Mouse (Mus musculus): ENCODE data around the gene Micu1. TPM values are rescaled to one million over a fixed set of nuclear protein-coding genes. Genes with fewer than 3 reads are reported as not detected.

Micu1 gene
- polyA plus RNA-seq, 1 experiment from 2014 or later, result 78.4 TPM

GRCm38 (mm10) chr10:59777246-59777645 is 75.0 kb downstream of the Micu1 start:
- Histone ChIP-seq H3K27ac (ENCODE audit: low read length) (no peak overlapping the region), H3K27me3 (ENCODE audit: control insufficient read depth, insufficient read depth, low read depth, low read length) (no peaks in the 10 kb centered on the region), H3K4me1 (ENCODE audit: control insufficient read depth, insufficient read depth, low read length) (peaks cover 20% of the 10 kb centered on the region), H3K9me3 (replicated peaks; ENCODE audit: control insufficient read depth, low read length, poor library complexity, severe bottlenecking) (no peaks in the 10 kb centered on the region), H3K4me2 (ENCODE audit: low read length) (no peak overlapping the region), H3K4me3 (ENCODE audit: low read depth, low read length) (no peak overlapping the region), H3K9ac (ENCODE audit: low read depth, low read length) (no peak overlapping the region), H3K36me3 (ENCODE audit: control insufficient read depth, insufficient read depth, low read length) (no peaks in the 10 kb centered on the region)
- 77% methylated on average over 3 of the region's 3 CpGs for WGBS
- no peak for ATAC-seq

- Histone ChIP-seq H3K36me3 (ENCODE audit: control insufficient read depth, insufficient read depth, low read length) (no peaks in the 10 kb centered on the region), H3K27ac (ENCODE audit: low read length) (no peak overlapping the region), H3K4me1 (ENCODE audit: control insufficient read depth, insufficient read depth, low read length) (peaks cover 20% of the 10 kb centered on the region), H3K4me2 (ENCODE audit: low read length) (no peak overlapping the region), H3K27me3 (ENCODE audit: control insufficient read depth, insufficient read depth, low read depth, low read length) (no peaks in the 10 kb centered on the region), H3K9me3 (replicated peaks; ENCODE audit: control insufficient read depth, low read length, poor library complexity, severe bottlenecking) (no peaks in the 10 kb centered on the region), H3K9ac (ENCODE audit: low read depth, low read length) (no peak overlapping the region), H3K4me3 (ENCODE audit: low read depth, low read length) (no peak overlapping the region)
- WGBS, result 56% methylated on average over 4 of the region's 4 CpGs
- ATAC-seq, result no peak
Measured at GRCm38 (mm10) chr10:59778137-59778710, 75.9 kb downstream of the Micu1 start.

- H3K9me3 ChIP-seq (replicated peaks; ENCODE audit: control insufficient read depth, low read length, poor library complexity, severe bottlenecking), result no peaks in the 10 kb centered on the region
- no peak overlapping the region for H3K27ac ChIP-seq (ENCODE audit: low read length)
- 0% methylated on average over 3 of the region's 3 CpGs for WGBS
- no peak overlapping the region for H3K4me2 ChIP-seq (ENCODE audit: low read length)
- H3K36me3 ChIP-seq (ENCODE audit: control insufficient read depth, insufficient read depth, low read length), result no peaks in the 10 kb centered on the region
- no peak overlapping the region for H3K4me3 ChIP-seq (ENCODE audit: low read depth, low read length)
- H3K4me1 ChIP-seq (ENCODE audit: control insufficient read depth, insufficient read depth, low read length), result peaks cover 10% of the 10 kb centered on the region; the same call in 1 of the 2 replicates
- no peak for ATAC-seq
- no peaks in the 10 kb centered on the region for H3K27me3 ChIP-seq (ENCODE audit: control insufficient read depth, insufficient read depth, low read depth, low read length)
- H3K9ac ChIP-seq (ENCODE audit: low read depth, low read length), result no peak overlapping the region
Measured at GRCm38 (mm10) chr10:59780698-59781097, 78.4 kb downstream of the Micu1 start.

GRCm38 (mm10) chr10:59781205-59781931 is 79.1 kb downstream of the Micu1 start:
- peak; percentile 63; the same call in 1 of the 2 replicates for ATAC-seq
- Histone ChIP-seq H3K4me3 (ENCODE audit: low read depth, low read length) (no peak overlapping the region), H3K36me3 (ENCODE audit: control insufficient read depth, insufficient read depth, low read length) (no peaks in the 10 kb centered on the region), H3K4me1 (ENCODE audit: control insufficient read depth, insufficient read depth, low read length) (peaks cover 10% of the 10 kb centered on the region; the same call in 1 of the 2 replicates), H3K4me2 (ENCODE audit: low read length) (no peak overlapping the region), H3K9ac (ENCODE audit: low read depth, low read length) (no peak overlapping the region), H3K27ac (ENCODE audit: low read length) (no peak overlapping the region), H3K27me3 (ENCODE audit: control insufficient read depth, insufficient read depth, low read depth, low read length) (no peaks in the 10 kb centered on the region), H3K9me3 (replicated peaks; ENCODE audit: control insufficient read depth, low read length, poor library complexity, severe bottlenecking) (no peaks in the 10 kb centered on the region)
- WGBS, result 36% methylated on average over 7 of the region's 7 CpGs

GRCm38 (mm10) chr10:59784731-59785685 is 82.7 kb downstream of the Micu1 start:
- H3K27me3 ChIP-seq (ENCODE audit: control insufficient read depth, insufficient read depth, low read depth, low read length), result no peaks in the 10 kb centered on the region
- no peaks in the 10 kb centered on the region for H3K36me3 ChIP-seq (ENCODE audit: control insufficient read depth, insufficient read depth, low read length)
- 75% methylated on average over 18 of the region's 18 CpGs for WGBS
- peaks cover 10% of the 10 kb centered on the region; the same call in 1 of the 2 replicates for H3K4me1 ChIP-seq (ENCODE audit: control insufficient read depth, insufficient read depth, low read length)
- H3K4me2 ChIP-seq (ENCODE audit: low read length), result no peak overlapping the region
- H3K9ac ChIP-seq (ENCODE audit: low read depth, low read length), result no peak overlapping the region
- no peaks in the 10 kb centered on the region for H3K9me3 ChIP-seq (replicated peaks; ENCODE audit: control insufficient read depth, low read length, poor library complexity, severe bottlenecking)
- no peak overlapping the region for H3K4me3 ChIP-seq (ENCODE audit: low read depth, low read length)
- no peak overlapping the region for H3K27ac ChIP-seq (ENCODE audit: low read length)
- no peak for ATAC-seq

- Histone ChIP-seq H3K27me3 (ENCODE audit: control insufficient read depth, insufficient read depth, low read depth, low read length) (no peaks in the 10 kb centered on the region), H3K4me2 (ENCODE audit: low read length) (no peak overlapping the region), H3K9ac (ENCODE audit: low read depth, low read length) (no peak overlapping the region), H3K4me1 (ENCODE audit: control insufficient read depth, insufficient read depth, low read length) (peaks cover 2% of the 10 kb centered on the region; the same call in 1 of the 2 replicates), H3K27ac (ENCODE audit: low read length) (no peak overlapping the region), H3K9me3 (replicated peaks; ENCODE audit: control insufficient read depth, low read length, poor library complexity, severe bottlenecking) (no peaks in the 10 kb centered on the region), H3K36me3 (ENCODE audit: control insufficient read depth, insufficient read depth, low read length) (no peaks in the 10 kb centered on the region), H3K4me3 (ENCODE audit: low read depth, low read length) (no peak overlapping the region)
- WGBS, result 29% methylated on average over 5 of the region's 5 CpGs
- no peak for ATAC-seq
Measured at GRCm38 (mm10) chr10:59786289-59786688, 84.0 kb downstream of the Micu1 start.

GRCm38 (mm10) chr10:59787140-59787800 is 85.0 kb downstream of the Micu1 start:
- no peak overlapping the region for H3K4me3 ChIP-seq (ENCODE audit: low read depth, low read length)
- no peaks in the 10 kb centered on the region for H3K27me3 ChIP-seq (ENCODE audit: control insufficient read depth, insufficient read depth, low read depth, low read length)
- H3K27ac ChIP-seq (ENCODE audit: low read length), result no peak overlapping the region
- H3K4me2 ChIP-seq (ENCODE audit: low read length), result no peak overlapping the region
- no peaks in the 10 kb centered on the region for H3K36me3 ChIP-seq (ENCODE audit: control insufficient read depth, insufficient read depth, low read length)
- no peak overlapping the region for H3K9ac ChIP-seq (ENCODE audit: low read depth, low read length)
- H3K9me3 ChIP-seq (replicated peaks; ENCODE audit: control insufficient read depth, low read length, poor library complexity, severe bottlenecking), result no peaks in the 10 kb centered on the region
- H3K4me1 ChIP-seq (ENCODE audit: control insufficient read depth, insufficient read depth, low read length), result no peaks in the 10 kb centered on the region; the same call in 1 of the 2 replicates
- WGBS, result 78% methylated on average over 11 of the region's 11 CpGs
- ATAC-seq, result no peak

GRCm38 (mm10) chr10:59787870-59788269 is 85.6 kb downstream of the Micu1 start:
- Histone ChIP-seq H3K36me3 (ENCODE audit: control insufficient read depth, insufficient read depth, low read length) (no peaks in the 10 kb centered on the region), H3K4me2 (ENCODE audit: low read length) (no peak overlapping the region), H3K9ac (ENCODE audit: low read depth, low read length) (no peak overlapping the region), H3K27me3 (ENCODE audit: control insufficient read depth, insufficient read depth, low read depth, low read length) (no peaks in the 10 kb centered on the region), H3K4me3 (ENCODE audit: low read depth, low read length) (no peak overlapping the region), H3K27ac (ENCODE audit: low read length) (no peak overlapping the region), H3K9me3 (replicated peaks; ENCODE audit: control insufficient read depth, low read length, poor library complexity, severe bottlenecking) (no peaks in the 10 kb centered on the region), H3K4me1 (ENCODE audit: control insufficient read depth, insufficient read depth, low read length) (no peaks in the 10 kb centered on the region; the same call in 1 of the 2 replicates)
- 80% methylated on average over 8 of the region's 8 CpGs for WGBS
- ATAC-seq, result no peak
